Mouse (Mus musculus) spleen, adult 2 months (tissue): ENCODE data around the gene Lrrc23.

Experiments used
- CTCF ChIP-seq: fragments of 200-500 bp; IDR thresholded peaks from 2 replicates; pipeline ENCODE4 v1.5.1; 2011; ENCODE audit warnings: mild to moderate bottlenecking, inconsistent platforms; ENCODE audit not compliant: insufficient read depth, insufficient read length, insufficient replicate concordance; ENCODE audit errors: extremely low read depth
- POLR2A ChIP-seq: fragments of 200-500 bp; IDR thresholded peaks from 2 replicates; pipeline ENCODE4 v1.6.1; 2011; ENCODE audit warnings: low read depth, low read length, inconsistent platforms

DNA sequence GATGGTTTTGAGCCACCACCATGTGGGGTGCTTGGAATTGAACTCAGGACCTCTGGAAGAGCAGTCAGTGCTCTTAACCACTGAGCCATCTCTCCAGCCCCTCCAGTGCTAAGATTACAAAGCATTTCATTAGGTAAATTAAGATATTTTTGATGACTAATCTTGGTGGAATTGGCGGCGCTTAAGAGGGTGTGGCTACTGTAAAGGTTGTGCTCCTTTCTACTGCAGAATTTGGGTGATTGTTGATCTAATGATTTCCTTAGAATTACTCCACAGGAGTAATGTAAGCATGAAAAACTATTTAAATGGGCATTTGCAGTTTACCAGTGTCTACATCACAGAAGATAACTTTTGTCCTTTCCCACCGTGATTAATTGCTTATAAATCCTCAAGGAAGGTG is 24.8 kb upstream of the Lrrc23 start:
- TF ChIP-seq POLR2A (no peak), CTCF (no peak)
